Mouse (Mus musculus) cerebellum, postnatal 36 days (tissue): Measurements from ENCODE around the gene Cd44.

Experiments used
- DNase-seq, 2 experiments: peaks; one replicate each; pipeline ENCODE4 v3.0.0; 2021 to 2022; ENCODE audit warnings: mixed read lengths in 2 of 2

Cd44 gene

GRCm38 (mm10) chr2:102913833-102914545 lies 12.5 kb upstream of the Cd44 start:
- no peak for DNase-seq

GRCm38 (mm10) chr2:102912951-102913350 lies 11.5 kb upstream of the Cd44 start:
- no peak for DNase-seq

GRCm38 (mm10) chr2:102912469-102912868 lies 11.0 kb upstream of the Cd44 start:
- DNase-seq, result no peak

GRCm38 (mm10) chr2:102909403-102909802 lies 7.9 kb upstream of the Cd44 start:
- DNase-seq, result no peak

- no peak for DNase-seq
Observed at GRCm38 (mm10) chr2:102905604-102906003, 4.1 kb upstream of the Cd44 start.

GRCm38 (mm10) chr2:102901828-102902223 lies 361 bp upstream of the Cd44 start:
- DNase-seq, result no peak

- DNase-seq, result no peak
Observed at GRCm38 (mm10) chr2:102900230-102900721, 1.2 kb downstream of the Cd44 start.

- DNase-seq, result no peak
Observed at GRCm38 (mm10) chr2:102899238-102899637, 2.2 kb downstream of the Cd44 start.

- no peak for DNase-seq
Observed at GRCm38 (mm10) chr2:102898585-102898984, 2.9 kb downstream of the Cd44 start.

- no peak for DNase-seq
Observed at GRCm38 (mm10) chr2:102896154-102896553, 5.3 kb downstream of the Cd44 start.

GRCm38 (mm10) chr2:102895197-102895596 lies 6.3 kb downstream of the Cd44 start:
- no peak for DNase-seq

GRCm38 (mm10) chr2:102894785-102895184 lies 6.7 kb downstream of the Cd44 start:
- DNase-seq, result no peak

GRCm38 (mm10) chr2:102888688-102889225 lies 12.7 kb downstream of the Cd44 start:
- no peak for DNase-seq

- no peak for DNase-seq
Observed at GRCm38 (mm10) chr2:102887137-102887536, 14.3 kb downstream of the Cd44 start.

- no peak for DNase-seq
Observed at GRCm38 (mm10) chr2:102886306-102886935, 15.0 kb downstream of the Cd44 start.

- no peak for DNase-seq
Observed at GRCm38 (mm10) chr2:102882597-102883272, 18.7 kb downstream of the Cd44 start.

GRCm38 (mm10) chr2:102882004-102882588 lies 19.4 kb downstream of the Cd44 start:
- no peak for DNase-seq

GRCm38 (mm10) chr2:102878513-102878912 lies 23.0 kb downstream of the Cd44 start:
- no peak for DNase-seq

GRCm38 (mm10) chr2:102877463-102877862 lies 24.0 kb downstream of the Cd44 start:
- no peak for DNase-seq

GRCm38 (mm10) chr2:102876141-102876540 lies 25.3 kb downstream of the Cd44 start:
- DNase-seq, result no peak

GRCm38 (mm10) chr2:102873848-102874247 lies 27.6 kb downstream of the Cd44 start:
- DNase-seq, result no peak

- DNase-seq, result no peak
Observed at GRCm38 (mm10) chr2:102873194-102873593, 28.3 kb downstream of the Cd44 start.

GRCm38 (mm10) chr2:102872436-102872835 lies 29.0 kb downstream of the Cd44 start:
- DNase-seq, result no peak
